Mouse (Mus musculus): ENCODE results near the gene Tspan3. TPM values are rescaled to one million over a fixed set of nuclear protein-coding genes. Genes with fewer than 3 reads are reported as not detected.
A peak's percentile ranks its signal among the peaks of the same experiment; 100 is the strongest.

Gene Tspan3
- polyA plus RNA-seq (2015; fragmentation: Nextera tagmentation; extraction: Ambion mirVana) = 318 and 328 TPM in 2 replicates

GRCm38 (mm10) chr9:56165377-56165776 is at the start of gene Tspan3:
Gene Tspan3, minus strand, starts transcription at chr9:56165477.
- no peaks in the 10 kb centered on the region for H3K9me3 ChIP-seq (ENCODE audit: control insufficient read depth, low read length)
- H3K27me3 ChIP-seq (ENCODE audit: control insufficient read depth, insufficient read depth, low read length) = no peaks in the 10 kb centered on the region
- no peak for ATAC-seq (ENCODE audit: low FRiP score, low TSS enrichment)
- no peak within 1 kb of the TSS for H3K4me3 ChIP-seq (ENCODE audit: low read depth, low read length)
- H3K9ac ChIP-seq (ENCODE audit: low read length) = no peak within 1 kb of the TSS
- no peaks in the 10 kb centered on the region for H3K4me1 ChIP-seq (replicated peaks; ENCODE audit: control insufficient read depth, insufficient read depth)
- no peak for TF ChIP-seq CTCF (IDR thresholded peaks at IDR 0.05; ENCODE audit: low read depth)
- H3K36me3 ChIP-seq (ENCODE audit: control insufficient read depth, insufficient read depth, low read length) = no peaks in the 10 kb centered on the region
- H3K4me2 ChIP-seq (replicated peaks; ENCODE audit: low read depth) = no peak within 1 kb of the TSS
- WGBS = 89% methylated on average over 6 of the region's 6 CpGs
- no peak for DNase-seq (ENCODE audit: low spot score)
- no peak within 1 kb of the TSS for H3K27ac ChIP-seq (replicated peaks)

- DNase-seq (ENCODE audit: low spot score) = peak; percentile 50
- Histone ChIP-seq H3K4me3 (ENCODE audit: low read depth, low read length) (no peak overlapping the region), H3K4me1 (replicated peaks; ENCODE audit: control insufficient read depth, insufficient read depth) (0 out of 2 replicates have a peak, but pooled peaks cover 6% of the 10 kb centered on the region), H3K36me3 (ENCODE audit: control insufficient read depth, insufficient read depth, low read length) (no peaks in the 10 kb centered on the region), H3K9ac (ENCODE audit: low read length) (no peak overlapping the region), H3K4me2 (replicated peaks; ENCODE audit: low read depth) (peak overlapping the region; percentile 34), H3K9me3 (ENCODE audit: control insufficient read depth, low read length) (no peaks in the 10 kb centered on the region), H3K27me3 (ENCODE audit: control insufficient read depth, insufficient read depth, low read length) (no peaks in the 10 kb centered on the region), H3K27ac (replicated peaks) (no peak overlapping the region)
- WGBS = 26% methylated on average over 11 of the region's 11 CpGs
- peak; percentile 69; the same call in 1 of the 2 replicates for ATAC-seq (ENCODE audit: low FRiP score, low TSS enrichment)
- no peak for TF ChIP-seq EP300 (optimal IDR thresholded peaks at IDR 0.05)
- TF ChIP-seq CTCF (IDR thresholded peaks at IDR 0.05; ENCODE audit: low read depth) = peak; percentile 95
These were observed 48.4 kb upstream of the Tspan3 start for GRCm38 (mm10) chr9:56213451-56214291.

GRCm38 (mm10) chr9:56208817-56209216 is 43.5 kb upstream of the Tspan3 start:
- no peak for TF ChIP-seq CTCF (IDR thresholded peaks at IDR 0.05; ENCODE audit: low read depth)
- TF ChIP-seq EP300 (optimal IDR thresholded peaks at IDR 0.05) = no peak
- no peaks in the 10 kb centered on the region for H3K9me3 ChIP-seq (ENCODE audit: control insufficient read depth, low read length)

GRCm38 (mm10) chr9:56207516-56207915 is 42.2 kb upstream of the Tspan3 start:
- Histone ChIP-seq H3K9ac (ENCODE audit: low read length) (no peak overlapping the region), H3K4me2 (replicated peaks; ENCODE audit: low read depth) (no peak overlapping the region), H3K36me3 (ENCODE audit: control insufficient read depth, insufficient read depth, low read length) (peaks cover 8% of the 10 kb centered on the region; the same call in 1 of the 2 replicates), H3K27ac (replicated peaks) (no peak overlapping the region), H3K27me3 (ENCODE audit: control insufficient read depth, insufficient read depth, low read length) (no peaks in the 10 kb centered on the region), H3K4me1 (replicated peaks; ENCODE audit: control insufficient read depth, insufficient read depth) (no peaks in the 10 kb centered on the region), H3K9me3 (ENCODE audit: control insufficient read depth, low read length) (no peaks in the 10 kb centered on the region), H3K4me3 (ENCODE audit: low read depth, low read length) (no peak overlapping the region)
- no peak for ATAC-seq (ENCODE audit: low FRiP score, low TSS enrichment)
- TF ChIP-seq EP300 (optimal IDR thresholded peaks at IDR 0.05) = no peak
- TF ChIP-seq CTCF (IDR thresholded peaks at IDR 0.05; ENCODE audit: low read depth) = no peak
- WGBS = 72% methylated on average over 5 of the region's 5 CpGs
- DNase-seq (ENCODE audit: low spot score) = no peak

More at GRCm38 (mm10) chr9:56208817-56209216, 43.5 kb upstream of the Tspan3 start:
- ATAC-seq (ENCODE audit: low FRiP score, low TSS enrichment) = no peak
- Histone ChIP-seq H3K4me2 (replicated peaks; ENCODE audit: low read depth) (no peak overlapping the region), H3K4me1 (replicated peaks; ENCODE audit: control insufficient read depth, insufficient read depth) (0 out of 2 replicates have a peak, but pooled peaks cover 2% of the 10 kb centered on the region), H3K4me3 (ENCODE audit: low read depth, low read length) (no peak overlapping the region), H3K27me3 (ENCODE audit: control insufficient read depth, insufficient read depth, low read length) (no peaks in the 10 kb centered on the region), H3K36me3 (ENCODE audit: control insufficient read depth, insufficient read depth, low read length) (peaks cover 8% of the 10 kb centered on the region; the same call in 1 of the 2 replicates), H3K27ac (replicated peaks) (no peak overlapping the region), H3K9ac (ENCODE audit: low read length) (no peak overlapping the region)
- no peak for DNase-seq (ENCODE audit: low spot score)
- 76% methylated on average over 8 of the region's 8 CpGs for WGBS

- Histone ChIP-seq H3K4me2 (replicated peaks; ENCODE audit: low read depth) (no peak overlapping the region), H3K4me3 (ENCODE audit: low read depth, low read length) (no peak overlapping the region), H3K27ac (replicated peaks) (no peak overlapping the region), H3K9me3 (ENCODE audit: control insufficient read depth, low read length) (no peaks in the 10 kb centered on the region), H3K9ac (ENCODE audit: low read length) (no peak overlapping the region), H3K4me1 (replicated peaks; ENCODE audit: control insufficient read depth, insufficient read depth) (no peaks in the 10 kb centered on the region), H3K36me3 (ENCODE audit: control insufficient read depth, insufficient read depth, low read length) (peaks cover 8% of the 10 kb centered on the region; the same call in 1 of the 2 replicates), H3K27me3 (ENCODE audit: control insufficient read depth, insufficient read depth, low read length) (no peaks in the 10 kb centered on the region)
- TF ChIP-seq EP300 (optimal IDR thresholded peaks at IDR 0.05) (no peak), CTCF (IDR thresholded peaks at IDR 0.05; ENCODE audit: low read depth) (no peak)
- ATAC-seq (ENCODE audit: low FRiP score, low TSS enrichment) (no peak), DNase-seq (ENCODE audit: low spot score) (no peak)
- 85% methylated on average over 10 of the region's 10 CpGs for WGBS
These were observed 41.8 kb upstream of the Tspan3 start for GRCm38 (mm10) chr9:56207083-56207482.

- no peak for TF ChIP-seq CTCF (IDR thresholded peaks at IDR 0.05; ENCODE audit: low read depth)
- TF ChIP-seq EP300 (optimal IDR thresholded peaks at IDR 0.05) = no peak
- H3K9ac ChIP-seq (ENCODE audit: low read length) = no peak overlapping the region
- DNase-seq (ENCODE audit: low spot score) (no peak), ATAC-seq (ENCODE audit: low FRiP score, low TSS enrichment) (no peak)
- no peak overlapping the region for H3K27ac ChIP-seq (replicated peaks)
- no peaks in the 10 kb centered on the region for H3K9me3 ChIP-seq (ENCODE audit: control insufficient read depth, low read length)
- 79% methylated on average over 11 of the region's 11 CpGs for WGBS
- 0 out of 2 replicates have a peak, but pooled peaks cover 3% of the 10 kb centered on the region for H3K4me1 ChIP-seq (replicated peaks; ENCODE audit: control insufficient read depth, insufficient read depth)
- H3K4me2 ChIP-seq (replicated peaks; ENCODE audit: low read depth) = no peak overlapping the region
- peaks cover 8% of the 10 kb centered on the region; the same call in 1 of the 2 replicates for H3K36me3 ChIP-seq (ENCODE audit: control insufficient read depth, insufficient read depth, low read length)
- no peak overlapping the region for H3K4me3 ChIP-seq (ENCODE audit: low read depth, low read length)
- H3K27me3 ChIP-seq (ENCODE audit: control insufficient read depth, insufficient read depth, low read length) = no peaks in the 10 kb centered on the region
These were observed 40.1 kb upstream of the Tspan3 start for GRCm38 (mm10) chr9:56205336-56205735.
